Mouse (Mus musculus) hematopoietic stem cell, adult 5-6 weeks (primary cell): ENCODE data around the gene Gm21887. TPM values are rescaled to one million over a fixed set of nuclear protein-coding genes. Genes with fewer than 3 reads are reported as not detected.
"Not testable (repeated sequence)": the region's sequence is repeated elsewhere in the genome, so short reads cannot be mapped to it uniquely, and the experiment has no call there.

Experiments used
- ATAC-seq, 2 experiments: fragments of 125-278 bp in 1 of 2; replicated peaks in 1 of 2; 2 replicates each; pipeline ENCODE4 v1.8.0; 2016 to 2017; ENCODE audit warnings: inconsistent platforms in 2 of 2, mild to moderate bottlenecking in 2 of 2, moderate number of reproducible peaks in 2 of 2, low read depth in 1 of 2, moderate TSS enrichment in 1 of 2; ENCODE audit not compliant: low FRiP score in 2 of 2, poor library complexity in 2 of 2, severe bottlenecking in 2 of 2, insufficient read depth in 1 of 2, low TSS enrichment in 1 of 2
- total RNA-seq: library from RNA; stranded (forward); fragments of 172-1452, 232-1000 nt; gene quantifications from 2 replicates; pipeline ENCODE4 v1.2.3, GENCODE M21; 2017

The Gm21887 gene
- total RNA-seq, 1 experiment from 2014 or later: 167 TPM

DNA sequence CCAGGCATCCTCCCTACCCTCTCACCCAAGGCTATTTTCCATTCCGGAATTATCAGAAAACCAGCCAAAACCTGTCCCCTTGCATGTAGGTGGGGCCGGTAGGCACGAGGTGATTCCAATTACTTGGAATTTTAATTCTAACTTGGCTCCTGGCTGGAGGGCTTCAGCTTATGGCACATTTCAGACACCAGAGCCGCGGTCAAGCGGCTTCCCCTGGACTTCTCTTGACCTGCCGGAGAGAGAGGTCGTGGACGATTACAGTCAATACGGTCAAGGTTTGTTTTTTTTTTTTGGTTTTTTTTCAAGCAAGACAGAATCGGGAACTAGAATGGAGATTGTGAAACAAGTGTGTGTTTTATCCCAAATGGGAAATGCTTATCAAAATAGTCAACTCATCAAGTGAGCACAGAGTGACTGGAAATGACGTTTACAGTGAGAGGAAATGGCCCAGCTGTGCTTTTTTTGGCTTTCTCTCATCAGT, 28.6 kb upstream of the Gm21887 start:
- no peak for ATAC-seq

DNA sequence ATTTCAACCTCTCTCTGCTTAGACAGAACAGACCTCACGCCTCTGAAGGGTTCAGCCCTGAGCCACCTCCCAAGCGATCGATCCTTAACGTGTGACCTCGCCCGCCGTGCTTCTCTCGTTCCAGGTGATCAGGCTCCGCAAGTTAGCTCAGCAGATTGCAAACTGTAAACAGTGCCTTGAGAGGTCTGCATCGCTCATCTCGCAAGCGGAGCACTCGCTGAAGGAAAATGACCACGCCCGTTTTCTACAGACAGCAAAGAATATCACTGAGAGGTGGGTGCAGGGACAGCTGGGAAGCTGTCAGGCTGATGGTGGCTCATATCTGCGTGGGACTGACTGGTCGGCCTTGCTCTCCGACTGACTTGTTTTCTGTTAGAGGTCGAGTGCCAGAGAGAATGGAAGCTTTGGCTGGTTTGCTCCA, 27.7 kb upstream of the Gm21887 start:
- not testable (repeated sequence) for ATAC-seq

DNA sequence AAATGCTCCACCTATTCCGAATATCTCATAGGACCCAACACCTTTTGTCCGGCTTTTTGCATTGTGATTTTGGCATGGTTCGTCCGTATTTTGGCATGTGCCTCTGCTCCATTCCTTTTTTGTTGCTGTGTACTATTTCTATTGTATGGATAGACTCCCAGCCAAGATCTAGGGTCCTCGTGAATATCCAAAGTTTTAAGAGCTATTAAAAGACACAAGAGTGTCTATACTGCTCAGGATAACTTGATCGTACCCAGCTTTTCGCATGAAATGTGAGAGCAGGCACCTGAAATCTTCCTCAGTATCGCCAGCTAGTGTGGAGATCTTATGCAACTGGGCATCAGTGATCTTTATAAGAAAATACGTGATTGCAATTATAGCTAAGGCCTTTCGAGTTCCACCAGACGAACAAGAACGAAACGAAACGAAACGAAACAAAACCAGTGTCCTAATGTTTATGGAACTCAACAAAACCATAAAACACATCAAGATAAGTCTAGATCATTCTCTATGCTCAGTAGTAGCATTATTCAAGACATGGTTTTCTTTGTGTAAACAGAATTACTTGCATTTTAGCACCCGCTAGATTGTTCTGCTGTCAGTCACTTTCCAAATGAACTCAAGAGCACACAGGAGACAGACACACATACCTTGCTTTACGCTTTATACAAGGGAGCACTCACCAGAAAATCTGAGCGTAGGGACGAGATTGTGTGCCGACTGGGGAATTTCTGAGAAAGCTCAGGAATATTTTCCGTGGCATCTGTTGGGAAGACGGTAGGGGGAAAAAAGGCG, 26.7 kb upstream of the Gm21887 start:
- not testable (repeated sequence) for ATAC-seq

DNA sequence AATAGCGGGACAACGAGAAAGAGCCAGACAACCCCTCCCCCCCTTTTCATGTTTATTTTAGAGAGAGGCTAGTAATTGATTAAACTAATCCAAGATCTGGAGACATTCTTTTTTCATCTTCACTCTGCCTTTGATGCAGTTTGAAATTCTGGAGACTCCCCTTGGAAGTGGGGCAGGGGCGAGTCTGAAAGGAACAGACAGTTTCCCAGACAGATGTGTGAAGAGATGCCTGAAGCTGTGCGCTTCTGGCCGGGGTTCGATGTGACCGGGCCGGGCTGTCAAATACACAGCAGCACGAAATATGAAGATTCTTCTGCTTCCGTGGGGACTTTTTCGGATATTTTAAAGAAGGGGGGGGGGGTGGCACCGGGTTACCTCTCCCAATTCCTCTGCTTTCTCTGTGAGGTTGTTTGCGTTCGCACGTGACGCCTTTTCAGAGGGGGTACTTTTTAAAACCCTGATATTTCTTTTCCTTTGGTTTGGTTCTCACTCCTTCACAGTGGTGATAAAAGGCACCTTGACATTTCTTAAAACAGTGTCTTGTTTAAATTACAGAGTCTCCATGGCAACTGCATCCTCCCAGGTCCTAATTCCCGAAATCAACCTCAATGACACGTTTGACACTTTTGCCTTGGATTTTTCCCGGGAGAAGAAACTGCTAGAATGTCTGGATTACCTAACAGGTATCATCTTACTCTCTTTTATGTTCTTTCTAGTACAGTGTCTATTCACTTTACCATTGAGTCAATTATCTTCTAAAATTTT, 25.9 kb upstream of the Gm21887 start:
- ATAC-seq: not testable (repeated sequence)

DNA sequence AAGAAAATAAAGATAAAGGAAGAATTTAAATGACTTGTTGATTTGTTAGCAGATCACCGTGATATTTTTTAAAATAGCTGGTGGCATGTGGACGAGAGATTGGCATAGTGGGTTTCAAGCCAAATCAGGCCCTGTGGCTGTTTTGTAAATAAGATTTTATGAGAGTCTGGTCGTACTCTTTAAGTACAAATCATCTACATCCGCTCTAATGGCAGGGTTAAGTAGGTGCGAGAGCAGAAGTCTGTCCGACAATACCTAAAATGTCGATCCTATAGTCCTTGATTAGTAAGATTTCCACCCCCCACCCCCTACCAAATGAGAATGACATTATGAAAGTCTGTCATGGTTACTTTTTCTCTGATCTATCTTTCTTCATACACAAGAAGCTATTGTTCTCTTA, 25.1 kb upstream of the Gm21887 start:
- not testable (repeated sequence) for ATAC-seq

DNA sequence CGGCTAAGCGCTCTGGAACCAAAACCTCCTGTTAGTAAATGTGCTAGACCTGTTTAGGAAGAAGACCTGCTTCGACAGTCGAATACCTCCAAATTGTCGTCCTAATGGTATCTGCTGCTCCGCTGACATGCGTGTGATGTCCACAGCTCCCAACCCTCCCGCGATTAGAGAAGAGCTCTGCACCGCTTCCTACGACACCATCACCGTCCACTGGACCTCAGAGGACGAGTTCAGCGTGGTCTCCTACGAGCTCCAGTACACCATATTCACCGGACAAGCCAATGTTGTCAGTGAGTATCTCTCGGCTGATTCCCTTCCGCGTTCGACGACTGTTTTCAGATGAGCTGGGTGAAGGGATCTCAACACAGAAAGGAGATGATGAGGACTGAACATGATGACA, 24.6 kb upstream of the Gm21887 start:
- not testable (repeated sequence) for ATAC-seq

DNA sequence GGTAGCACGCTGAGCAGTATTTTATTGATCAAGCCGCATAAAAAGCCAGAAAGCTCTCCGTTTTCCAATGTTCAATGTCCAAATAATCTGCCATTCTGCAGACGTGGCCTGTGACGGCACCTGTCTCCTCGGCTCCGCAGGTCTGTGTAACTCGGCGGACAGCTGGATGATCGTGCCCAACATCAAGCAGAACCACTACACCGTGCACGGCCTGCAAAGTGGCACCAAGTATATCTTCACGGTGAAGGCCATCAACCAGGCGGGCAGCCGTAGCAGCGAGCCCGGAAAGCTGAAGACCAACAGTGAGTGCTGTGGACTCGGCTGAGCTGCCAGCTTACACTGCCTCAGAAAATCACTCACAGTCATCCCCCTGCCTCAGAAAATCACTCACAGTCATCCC, 23.7 kb upstream of the Gm21887 start:
- not testable (repeated sequence) for ATAC-seq

DNA sequence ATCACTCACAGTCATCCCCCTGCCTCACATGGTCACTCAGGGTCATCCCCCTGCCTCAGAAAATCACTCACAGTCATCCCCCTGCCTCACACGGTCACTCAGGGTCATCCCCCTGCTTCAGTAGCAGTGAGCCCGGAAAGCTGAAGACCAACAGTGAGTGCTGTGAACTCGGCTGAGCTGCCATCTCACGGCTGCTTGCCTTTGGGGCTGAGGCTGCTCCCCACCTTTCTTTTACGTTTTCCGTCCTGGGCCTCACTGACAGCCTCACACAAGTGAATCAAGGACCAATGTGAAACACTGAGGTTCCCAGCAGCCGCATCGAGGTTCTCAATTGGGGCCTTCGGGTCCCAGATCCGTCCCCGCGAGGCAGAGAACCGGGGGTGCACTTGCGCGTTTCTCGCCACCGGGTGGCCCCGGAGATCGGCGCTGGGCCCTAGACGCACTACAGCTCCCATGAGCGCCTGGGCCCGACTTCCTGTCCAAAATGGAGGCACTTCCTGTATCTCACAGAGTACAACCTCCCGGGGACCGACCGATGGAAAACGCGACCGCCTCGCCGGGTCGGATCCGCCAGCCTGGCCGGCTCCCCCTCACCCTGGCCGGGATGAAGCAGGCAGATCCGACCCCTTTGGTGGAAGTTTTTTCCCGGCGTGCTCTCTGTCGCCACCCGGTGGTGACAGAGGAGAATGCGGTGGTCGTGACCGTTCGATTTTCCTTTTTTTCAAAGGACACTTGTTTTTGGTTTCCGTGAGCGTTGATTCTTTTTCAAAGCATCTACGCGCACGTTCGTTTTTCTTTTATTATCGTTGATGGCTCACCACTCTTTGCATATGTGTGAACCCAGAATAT, 22.7 kb upstream of the Gm21887 start:
- peak; percentile 40 to 48 for ATAC-seq

DNA sequence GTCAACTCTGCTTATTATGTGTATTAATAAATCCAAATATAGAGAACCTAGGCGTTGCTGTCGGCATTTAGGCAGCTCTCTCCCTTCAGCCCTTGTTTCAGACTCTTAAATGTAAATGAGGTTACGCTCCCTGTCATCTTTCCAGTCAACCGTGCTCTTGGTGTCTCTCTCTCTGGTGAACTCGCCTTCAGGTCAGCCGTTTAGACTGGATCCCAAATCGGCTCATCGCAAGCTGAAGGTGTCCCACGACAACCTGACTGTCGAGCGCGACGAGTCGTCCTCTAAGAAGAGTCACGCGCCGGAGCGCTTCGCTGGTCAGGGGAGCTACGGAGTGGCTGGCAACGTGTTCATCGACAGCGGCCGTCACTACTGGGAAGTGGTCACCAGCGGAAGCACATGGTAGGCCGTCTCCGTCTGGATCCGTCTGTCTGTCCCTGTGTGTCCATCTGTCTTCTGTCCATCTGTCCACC, 22.1 kb upstream of the Gm21887 start:
- not testable (repeated sequence) for ATAC-seq

DNA sequence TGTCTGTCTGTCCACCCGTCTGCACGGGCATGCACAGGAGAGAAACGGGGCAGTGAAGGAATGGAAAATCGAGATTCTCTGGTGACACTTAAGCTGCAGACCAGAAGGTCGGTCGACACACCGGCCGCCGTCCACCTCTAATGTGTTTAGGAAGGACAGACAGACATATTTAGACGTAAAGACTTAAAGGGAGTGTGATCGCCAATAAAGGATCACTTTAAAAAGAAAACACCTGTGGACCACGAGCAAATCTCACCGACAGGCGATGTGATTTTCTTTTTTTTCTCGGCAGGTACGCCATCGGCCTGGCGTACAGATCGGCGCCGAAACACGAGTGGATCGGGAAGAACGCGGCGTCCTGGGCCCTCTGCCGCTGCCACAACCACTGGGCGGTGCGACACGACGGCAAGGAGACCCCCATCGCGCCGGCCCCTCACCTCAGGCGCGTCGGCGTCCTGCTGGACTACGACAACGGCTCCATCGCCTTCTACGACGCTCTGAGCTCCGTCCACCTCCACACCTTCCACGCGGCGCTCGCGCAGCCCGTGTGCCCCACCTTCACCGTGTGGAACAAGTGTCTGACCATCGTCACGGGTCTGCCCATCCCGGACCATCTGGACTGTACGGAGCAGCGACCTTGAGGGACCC, 20.8 kb upstream of the Gm21887 start:
- not testable (repeated sequence) for ATAC-seq

DNA sequence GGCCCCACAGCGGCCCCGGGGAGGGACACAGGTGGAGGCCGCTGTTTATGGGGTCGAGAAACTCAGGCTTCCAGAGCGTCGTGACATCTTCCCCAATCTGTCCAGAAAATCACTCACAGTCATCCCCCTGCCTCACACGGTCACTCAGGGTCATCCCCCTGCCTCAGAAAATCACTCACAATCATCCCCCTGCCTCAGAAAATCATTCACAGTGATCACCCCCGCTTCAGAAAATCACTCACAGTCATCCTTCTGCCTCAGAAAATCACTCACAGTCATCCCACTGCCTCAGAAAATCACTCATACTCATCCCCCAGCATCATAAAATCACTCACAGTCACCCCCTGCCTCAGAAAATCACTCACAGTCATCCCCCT, 20.3 kb upstream of the Gm21887 start:
- ATAC-seq: not testable (repeated sequence)

DNA sequence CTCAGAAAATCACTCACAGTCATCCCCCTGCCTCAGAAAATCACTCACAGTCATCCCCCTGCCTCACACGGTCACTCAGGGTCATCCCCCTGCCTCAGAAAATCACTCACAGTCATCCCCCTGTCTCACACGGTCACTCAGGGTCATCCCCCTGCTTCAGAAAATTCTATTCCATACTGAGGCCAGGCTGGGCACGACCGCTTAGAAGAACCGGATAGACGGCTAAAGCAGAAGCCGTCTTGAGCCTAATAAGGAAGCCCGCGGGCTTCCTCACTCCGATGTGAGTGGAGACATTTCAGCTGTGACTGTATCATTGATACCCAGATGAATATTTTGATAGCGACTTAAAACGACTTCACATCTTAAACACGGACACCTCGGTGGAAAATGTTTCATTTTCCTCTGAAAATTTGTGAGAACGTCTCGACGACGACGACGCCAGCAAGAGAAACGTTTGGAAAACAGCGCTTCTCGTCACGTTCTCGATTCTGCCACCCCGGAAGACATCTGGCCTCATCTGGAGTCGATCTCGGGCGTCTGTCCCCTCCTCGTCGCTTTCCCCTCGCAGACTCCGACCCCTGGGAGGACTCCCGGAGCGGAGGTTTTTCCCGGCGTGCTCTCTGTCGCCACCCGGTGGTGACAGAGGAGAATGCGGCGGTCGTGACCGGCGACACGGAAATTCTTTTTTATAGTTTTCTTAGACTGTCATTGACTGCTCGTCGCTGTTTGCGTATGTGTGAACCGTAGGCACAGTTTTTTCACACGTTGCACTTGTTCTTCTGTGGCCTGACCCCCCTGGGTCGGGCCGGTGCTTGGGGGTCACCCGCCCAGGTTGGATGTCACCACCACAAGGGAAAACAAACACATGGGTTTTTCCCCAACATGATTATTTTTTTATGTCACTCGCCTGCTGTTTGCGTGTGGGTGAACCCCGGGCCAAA, 19.5 kb upstream of the Gm21887 start:
- peak; percentile 3 for ATAC-seq

DNA sequence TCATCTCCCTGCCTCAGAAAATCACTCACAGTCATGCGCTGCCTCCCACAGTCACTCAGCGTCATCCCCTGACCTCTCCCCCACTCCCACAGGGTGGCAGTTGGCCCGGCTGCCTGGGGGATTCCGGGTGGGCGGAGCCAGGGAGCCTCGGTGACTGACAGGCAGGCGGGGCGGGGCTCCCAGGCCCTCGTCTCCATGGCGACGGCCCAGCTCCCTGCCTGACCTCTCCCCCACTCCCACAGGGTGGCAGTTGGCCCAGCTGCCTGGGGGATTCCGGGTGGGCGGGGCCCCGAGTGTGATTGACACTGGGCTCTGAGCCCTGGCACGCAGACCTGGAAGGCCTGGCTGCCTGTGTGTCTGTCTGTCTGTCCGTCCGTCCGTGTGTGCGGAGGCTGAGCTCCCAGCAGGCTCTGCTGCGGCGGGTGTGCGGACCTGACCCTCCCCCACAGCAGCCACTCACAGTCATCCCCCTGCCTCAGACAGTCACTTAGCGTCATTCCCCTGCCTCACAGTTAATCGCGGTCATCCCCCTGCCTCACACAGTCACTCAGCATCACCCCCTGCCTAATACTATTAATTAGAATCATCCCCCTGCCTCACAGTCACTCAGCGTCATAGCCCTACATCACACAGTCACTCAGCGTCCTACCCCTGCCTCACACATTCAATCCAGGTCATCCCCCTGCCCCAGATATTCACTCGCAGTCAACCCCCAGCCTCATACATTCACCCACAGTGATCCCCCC, 18.2 kb upstream of the Gm21887 start:
- ATAC-seq: peak; percentile 45 to 47

DNA sequence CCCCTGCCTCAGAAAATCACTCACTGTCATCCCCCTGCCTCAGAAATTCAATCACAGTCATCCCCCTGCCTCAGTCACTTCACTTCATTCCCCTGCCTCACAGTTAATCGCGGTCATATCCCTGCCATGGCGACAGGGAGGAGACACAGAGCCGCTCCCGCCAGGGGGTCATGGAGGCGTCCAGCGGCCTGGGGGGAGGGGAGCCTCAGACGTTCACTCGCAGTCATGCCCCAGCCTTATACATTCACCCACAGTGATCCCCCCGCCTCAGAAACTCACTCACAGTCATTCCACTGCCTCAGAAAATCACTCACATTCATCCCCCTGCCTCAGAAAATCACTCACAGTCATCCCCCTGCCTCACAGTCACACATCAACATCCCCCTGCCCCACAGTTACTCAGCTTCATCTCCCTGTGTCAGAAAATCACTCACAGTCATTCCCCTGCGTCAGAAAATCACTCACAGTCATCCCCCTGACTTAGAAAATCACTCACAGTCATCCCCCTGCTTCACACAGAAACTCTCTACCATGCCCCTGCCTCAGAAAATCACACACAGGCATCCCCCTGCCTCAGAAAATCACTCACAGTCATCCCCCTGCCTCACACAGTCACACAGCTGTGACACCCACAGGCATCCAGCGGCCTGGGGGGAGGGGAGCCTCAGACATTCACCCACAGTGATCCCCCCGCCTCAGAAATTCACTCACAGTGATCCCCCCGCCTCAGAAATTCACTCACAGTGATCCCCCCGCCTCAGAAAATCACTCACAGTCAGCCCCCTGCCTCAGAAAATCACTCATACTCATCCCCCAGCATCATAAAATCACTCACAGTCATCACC, 17.2 kb upstream of the Gm21887 start:
- ATAC-seq: not testable (repeated sequence)
